Mouse (Mus musculus): ENCODE measurements around the gene Daglb. TPM values are rescaled to one million over a fixed set of nuclear protein-coding genes. Genes with fewer than 3 reads are reported as not detected.

Gene Daglb
- polyA plus RNA-seq, 1 experiment from 2014 or later = 9.0 TPM

GRCm38 (mm10) chr5:143475153-143475844, 10.9 kb downstream of the Daglb start:
- Histone ChIP-seq H3K27ac (ENCODE audit: low read length) (no peak overlapping the region), H3K4me1 (ENCODE audit: control insufficient read depth, insufficient read depth, low read length) (no peaks in the 10 kb centered on the region), H3K4me2 (replicated peaks; ENCODE audit: low read depth, low read length) (no peak overlapping the region), H3K27me3 (ENCODE audit: control insufficient read depth, insufficient read depth, low read length) (no peaks in the 10 kb centered on the region), H3K4me3 (ENCODE audit: low read depth, low read length) (no peak overlapping the region), H3K9ac (replicated peaks; ENCODE audit: low read depth, low read length) (no peak overlapping the region), H3K36me3 (ENCODE audit: control insufficient read depth, insufficient read depth, low read length) (peaks cover 6% of the 10 kb centered on the region), H3K9me3 (ENCODE audit: control insufficient read depth, low read depth, low read length) (no peaks in the 10 kb centered on the region)
- ATAC-seq (ENCODE audit: insufficient number of reproducible peaks, insufficient read depth, low FRiP score, low read depth) = no peak
- WGBS = 89% methylated on average over 20 of the region's 20 CpGs

- no peak overlapping the region for H3K4me3 ChIP-seq (ENCODE audit: low read depth, low read length)
- H3K27ac ChIP-seq (ENCODE audit: low read length) = no peak overlapping the region
- no peak overlapping the region for H3K9ac ChIP-seq (replicated peaks; ENCODE audit: low read depth, low read length)
- no peaks in the 10 kb centered on the region for H3K9me3 ChIP-seq (ENCODE audit: control insufficient read depth, low read depth, low read length)
- H3K4me1 ChIP-seq (ENCODE audit: control insufficient read depth, insufficient read depth, low read length) = no peaks in the 10 kb centered on the region
- H3K36me3 ChIP-seq (ENCODE audit: control insufficient read depth, insufficient read depth, low read length) = peaks cover 9% of the 10 kb centered on the region
- 94% methylated on average over 6 of the region's 6 CpGs for WGBS
- no peaks in the 10 kb centered on the region for H3K27me3 ChIP-seq (ENCODE audit: control insufficient read depth, insufficient read depth, low read length)
- ATAC-seq (ENCODE audit: insufficient number of reproducible peaks, insufficient read depth, low FRiP score, low read depth) = no peak
- no peak overlapping the region for H3K4me2 ChIP-seq (replicated peaks; ENCODE audit: low read depth, low read length)
Measured at GRCm38 (mm10) chr5:143476013-143476412, 11.6 kb downstream of the Daglb start.

DNA sequence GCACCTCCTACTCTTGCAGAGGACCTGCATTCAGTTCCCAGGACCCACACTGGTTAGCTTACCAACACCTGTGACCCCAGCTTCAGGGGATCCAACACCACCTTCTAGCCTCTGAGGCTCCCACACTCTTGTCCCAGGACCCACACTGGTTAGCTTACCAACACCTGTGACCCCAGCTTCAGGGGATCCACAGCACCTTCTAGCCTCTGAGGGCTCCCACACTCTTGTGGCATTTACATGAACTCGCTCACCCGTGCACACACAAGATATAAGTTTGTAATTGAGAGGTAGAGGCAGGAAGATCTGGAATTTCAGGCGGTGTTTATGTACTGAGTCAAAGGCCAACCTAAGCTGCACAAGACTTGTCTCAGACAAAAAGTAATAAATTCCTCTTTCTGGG, 13.5 kb downstream of the Daglb start:
- H3K9ac ChIP-seq (replicated peaks; ENCODE audit: low read depth, low read length) = no peak overlapping the region
- no peaks in the 10 kb centered on the region for H3K9me3 ChIP-seq (ENCODE audit: control insufficient read depth, low read depth, low read length)
- H3K4me3 ChIP-seq (ENCODE audit: low read depth, low read length) = no peak overlapping the region
- no peak overlapping the region for H3K27ac ChIP-seq (ENCODE audit: low read length)
- H3K4me1 ChIP-seq (ENCODE audit: control insufficient read depth, insufficient read depth, low read length) = no peaks in the 10 kb centered on the region
- no peak for ATAC-seq (ENCODE audit: insufficient number of reproducible peaks, insufficient read depth, low FRiP score, low read depth)
- H3K4me2 ChIP-seq (replicated peaks; ENCODE audit: low read depth, low read length) = no peak overlapping the region
- H3K36me3 ChIP-seq (ENCODE audit: control insufficient read depth, insufficient read depth, low read length) = peaks cover 9% of the 10 kb centered on the region
- 91% methylated on average over 3 of the region's 3 CpGs for WGBS
- no peaks in the 10 kb centered on the region for H3K27me3 ChIP-seq (ENCODE audit: control insufficient read depth, insufficient read depth, low read length)

GRCm38 (mm10) chr5:143484955-143485354, 20.6 kb downstream of the Daglb start:
- Histone ChIP-seq H3K27me3 (ENCODE audit: control insufficient read depth, insufficient read depth, low read length) (no peaks in the 10 kb centered on the region), H3K4me3 (ENCODE audit: low read depth, low read length) (no peak overlapping the region), H3K36me3 (ENCODE audit: control insufficient read depth, insufficient read depth, low read length) (peaks cover 8% of the 10 kb centered on the region), H3K9me3 (ENCODE audit: control insufficient read depth, low read depth, low read length) (no peaks in the 10 kb centered on the region), H3K4me2 (replicated peaks; ENCODE audit: low read depth, low read length) (no peak overlapping the region), H3K4me1 (ENCODE audit: control insufficient read depth, insufficient read depth, low read length) (no peaks in the 10 kb centered on the region), H3K9ac (replicated peaks; ENCODE audit: low read depth, low read length) (no peak overlapping the region), H3K27ac (ENCODE audit: low read length) (no peak overlapping the region)
- ATAC-seq (ENCODE audit: insufficient number of reproducible peaks, insufficient read depth, low FRiP score, low read depth) = no peak
- 85% methylated on average over 5 of the region's 5 CpGs for WGBS

DNA sequence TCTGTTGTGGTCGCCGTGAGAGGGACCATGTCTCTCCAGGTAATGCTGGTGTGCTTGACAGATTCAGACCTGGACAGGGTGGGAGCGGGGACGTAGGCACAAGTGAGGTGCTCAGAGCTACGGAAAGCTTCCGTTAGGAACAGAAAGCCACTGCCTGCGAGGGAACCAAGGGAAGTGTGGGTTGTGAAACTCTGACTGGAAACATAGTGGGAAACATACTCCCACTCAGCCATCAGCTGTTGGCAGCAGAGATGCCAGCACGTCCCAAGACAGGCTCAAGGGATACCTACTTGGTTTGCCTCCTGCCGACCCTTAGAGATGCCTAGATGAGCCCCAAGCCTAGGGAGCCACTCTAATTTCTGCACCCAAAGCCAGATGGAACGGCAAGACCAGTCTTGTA, 22.8 kb downstream of the Daglb start:
- ATAC-seq (ENCODE audit: insufficient number of reproducible peaks, insufficient read depth, low FRiP score, low read depth) = no peak
- Histone ChIP-seq H3K9ac (replicated peaks; ENCODE audit: low read depth, low read length) (no peak overlapping the region), H3K4me3 (ENCODE audit: low read depth, low read length) (no peak overlapping the region), H3K4me2 (replicated peaks; ENCODE audit: low read depth, low read length) (no peak overlapping the region), H3K27me3 (ENCODE audit: control insufficient read depth, insufficient read depth, low read length) (no peaks in the 10 kb centered on the region), H3K36me3 (ENCODE audit: control insufficient read depth, insufficient read depth, low read length) (peaks cover 3% of the 10 kb centered on the region; the same call in 1 of the 2 replicates), H3K9me3 (ENCODE audit: control insufficient read depth, low read depth, low read length) (no peaks in the 10 kb centered on the region), H3K27ac (ENCODE audit: low read length) (no peak overlapping the region), H3K4me1 (ENCODE audit: control insufficient read depth, insufficient read depth, low read length) (no peaks in the 10 kb centered on the region)
- 92% methylated on average over 10 of the region's 10 CpGs for WGBS

DNA sequence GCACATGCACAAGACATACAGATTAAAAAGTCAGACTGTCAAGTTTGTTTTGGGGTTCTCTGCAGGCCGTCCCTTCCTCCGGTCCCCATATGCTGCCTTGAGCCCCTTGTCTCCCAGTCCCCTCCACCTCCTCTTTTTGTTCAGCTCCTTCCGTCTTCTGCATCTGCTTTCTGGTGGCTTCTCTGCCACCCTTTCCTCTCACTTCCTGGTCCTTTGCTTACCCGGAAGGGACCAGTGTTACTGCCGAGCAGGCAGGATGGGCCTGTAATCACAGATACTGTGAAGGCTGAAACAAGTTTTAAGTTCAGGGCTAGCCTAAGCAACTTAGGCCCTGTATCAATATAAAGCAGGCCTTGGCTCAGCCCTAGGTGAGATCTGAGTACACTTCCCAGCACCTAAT, 23.6 kb downstream of the Daglb start:
- no peaks in the 10 kb centered on the region for H3K27me3 ChIP-seq (ENCODE audit: control insufficient read depth, insufficient read depth, low read length)
- H3K27ac ChIP-seq (ENCODE audit: low read length) = no peak overlapping the region
- H3K4me1 ChIP-seq (ENCODE audit: control insufficient read depth, insufficient read depth, low read length) = no peaks in the 10 kb centered on the region
- H3K36me3 ChIP-seq (ENCODE audit: control insufficient read depth, insufficient read depth, low read length) = peaks cover 3% of the 10 kb centered on the region; the same call in 1 of the 2 replicates
- H3K4me2 ChIP-seq (replicated peaks; ENCODE audit: low read depth, low read length) = no peak overlapping the region
- no peaks in the 10 kb centered on the region for H3K9me3 ChIP-seq (ENCODE audit: control insufficient read depth, low read depth, low read length)
- 87% methylated on average over 5 of the region's 5 CpGs for WGBS
- no peak overlapping the region for H3K9ac ChIP-seq (replicated peaks; ENCODE audit: low read depth, low read length)
- no peak overlapping the region for H3K4me3 ChIP-seq (ENCODE audit: low read depth, low read length)
- no peak for ATAC-seq (ENCODE audit: insufficient number of reproducible peaks, insufficient read depth, low FRiP score, low read depth)

DNA sequence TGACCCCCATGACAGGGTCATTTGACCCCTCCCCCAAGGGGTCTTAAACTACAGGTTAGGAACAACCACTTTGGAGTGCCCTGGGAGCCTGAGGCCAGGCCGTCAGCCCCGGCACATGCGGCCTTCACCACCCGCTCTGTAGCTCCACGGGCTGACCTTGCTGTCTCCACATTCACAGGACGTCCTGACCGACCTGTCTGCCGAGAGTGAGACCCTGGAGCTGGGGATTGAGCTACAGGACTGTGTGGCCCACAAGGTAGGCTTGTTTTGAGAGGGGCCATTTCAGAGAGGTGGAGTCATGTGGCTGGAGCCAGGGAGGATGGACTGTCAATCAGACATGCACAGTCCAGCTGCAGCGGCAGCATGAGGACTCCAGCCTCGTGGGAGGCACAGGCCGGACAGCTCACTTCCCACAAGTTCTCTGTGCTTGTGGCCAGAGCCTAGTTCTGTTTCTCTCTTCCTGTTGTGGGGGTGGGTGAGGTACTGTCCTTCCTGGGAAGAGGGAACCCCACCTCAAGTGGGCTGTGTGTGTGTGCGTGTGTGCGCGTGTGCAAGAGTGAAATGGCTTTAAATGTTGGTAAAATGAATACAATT, 25.5 kb downstream of the Daglb start:
- H3K9me3 ChIP-seq (ENCODE audit: control insufficient read depth, low read depth, low read length) = no peaks in the 10 kb centered on the region
- H3K4me2 ChIP-seq (replicated peaks; ENCODE audit: low read depth, low read length) = no peak overlapping the region
- ATAC-seq (ENCODE audit: insufficient number of reproducible peaks, insufficient read depth, low FRiP score, low read depth) = no peak
- H3K27me3 ChIP-seq (ENCODE audit: control insufficient read depth, insufficient read depth, low read length) = no peaks in the 10 kb centered on the region
- H3K36me3 ChIP-seq (ENCODE audit: control insufficient read depth, insufficient read depth, low read length) = peaks cover 3% of the 10 kb centered on the region; the same call in 1 of the 2 replicates
- 88% methylated on average over 14 of the region's 14 CpGs for WGBS
- H3K4me3 ChIP-seq (ENCODE audit: low read depth, low read length) = no peak overlapping the region
- no peak overlapping the region for H3K9ac ChIP-seq (replicated peaks; ENCODE audit: low read depth, low read length)
- H3K4me1 ChIP-seq (ENCODE audit: control insufficient read depth, insufficient read depth, low read length) = no peaks in the 10 kb centered on the region
- H3K27ac ChIP-seq (ENCODE audit: low read length) = no peak overlapping the region

DNA sequence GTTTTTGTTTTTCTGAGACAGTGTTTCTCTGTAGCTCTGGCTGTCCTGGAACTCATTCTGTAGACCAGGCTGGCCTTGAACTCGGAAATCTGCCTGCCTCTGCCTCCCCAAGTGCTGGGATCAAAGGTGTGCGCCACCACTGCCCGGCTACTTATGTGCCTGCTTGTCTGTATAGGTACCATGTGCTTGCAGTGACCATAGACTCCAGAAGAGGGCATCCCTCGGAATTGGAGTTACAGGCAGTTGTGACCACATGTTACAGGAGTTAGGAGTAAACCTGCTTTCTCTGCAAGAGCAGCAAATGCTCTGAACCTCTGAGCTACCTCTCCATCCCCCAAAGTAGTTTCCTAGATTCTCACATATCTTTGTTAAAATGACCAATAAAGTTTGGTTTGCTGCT, 27.4 kb downstream of the Daglb start:
- H3K36me3 ChIP-seq (ENCODE audit: control insufficient read depth, insufficient read depth, low read length) = peaks cover 3% of the 10 kb centered on the region; the same call in 1 of the 2 replicates
- H3K27me3 ChIP-seq (ENCODE audit: control insufficient read depth, insufficient read depth, low read length) = no peaks in the 10 kb centered on the region
- H3K4me1 ChIP-seq (ENCODE audit: control insufficient read depth, insufficient read depth, low read length) = no peaks in the 10 kb centered on the region
- H3K27ac ChIP-seq (ENCODE audit: low read length) = no peak overlapping the region
- 85% methylated on average over 4 of the region's 4 CpGs for WGBS
- H3K4me2 ChIP-seq (replicated peaks; ENCODE audit: low read depth, low read length) = no peak overlapping the region
- no peak for ATAC-seq (ENCODE audit: insufficient number of reproducible peaks, insufficient read depth, low FRiP score, low read depth)
- no peak overlapping the region for H3K9ac ChIP-seq (replicated peaks; ENCODE audit: low read depth, low read length)
- no peak overlapping the region for H3K4me3 ChIP-seq (ENCODE audit: low read depth, low read length)
- no peaks in the 10 kb centered on the region for H3K9me3 ChIP-seq (ENCODE audit: control insufficient read depth, low read depth, low read length)

- no peak overlapping the region for H3K27ac ChIP-seq (ENCODE audit: low read length)
- no peaks in the 10 kb centered on the region for H3K27me3 ChIP-seq (ENCODE audit: control insufficient read depth, insufficient read depth, low read length)
- ATAC-seq (ENCODE audit: insufficient number of reproducible peaks, insufficient read depth, low FRiP score, low read depth) = no peak
- H3K9ac ChIP-seq (replicated peaks; ENCODE audit: low read depth, low read length) = no peak overlapping the region
- 90% methylated on average over 10 of the region's 10 CpGs for WGBS
- no peak overlapping the region for H3K4me3 ChIP-seq (ENCODE audit: low read depth, low read length)
- no peak overlapping the region for H3K4me2 ChIP-seq (replicated peaks; ENCODE audit: low read depth, low read length)
- H3K9me3 ChIP-seq (ENCODE audit: control insufficient read depth, low read depth, low read length) = no peaks in the 10 kb centered on the region
- no peaks in the 10 kb centered on the region for H3K4me1 ChIP-seq (ENCODE audit: control insufficient read depth, insufficient read depth, low read length)
- H3K36me3 ChIP-seq (ENCODE audit: control insufficient read depth, insufficient read depth, low read length) = no peaks in the 10 kb centered on the region
Measured at GRCm38 (mm10) chr5:143493163-143493562, 28.8 kb downstream of the Daglb start.

Measured in stomach, embryonic 14.5 days (tissue).